Mouse (Mus musculus) urinary bladder, postnatal 10 days (tissue): ENCODE data around the gene Nhsl2.
A peak's percentile ranks its signal among the peaks of the same experiment; 100 is the strongest.

Source experiments
- DNase-seq: peaks from one replicate; pipeline ENCODE4 v3.0.0; 2022; ENCODE audit warnings: low spot score

The Nhsl2 gene

DNA sequence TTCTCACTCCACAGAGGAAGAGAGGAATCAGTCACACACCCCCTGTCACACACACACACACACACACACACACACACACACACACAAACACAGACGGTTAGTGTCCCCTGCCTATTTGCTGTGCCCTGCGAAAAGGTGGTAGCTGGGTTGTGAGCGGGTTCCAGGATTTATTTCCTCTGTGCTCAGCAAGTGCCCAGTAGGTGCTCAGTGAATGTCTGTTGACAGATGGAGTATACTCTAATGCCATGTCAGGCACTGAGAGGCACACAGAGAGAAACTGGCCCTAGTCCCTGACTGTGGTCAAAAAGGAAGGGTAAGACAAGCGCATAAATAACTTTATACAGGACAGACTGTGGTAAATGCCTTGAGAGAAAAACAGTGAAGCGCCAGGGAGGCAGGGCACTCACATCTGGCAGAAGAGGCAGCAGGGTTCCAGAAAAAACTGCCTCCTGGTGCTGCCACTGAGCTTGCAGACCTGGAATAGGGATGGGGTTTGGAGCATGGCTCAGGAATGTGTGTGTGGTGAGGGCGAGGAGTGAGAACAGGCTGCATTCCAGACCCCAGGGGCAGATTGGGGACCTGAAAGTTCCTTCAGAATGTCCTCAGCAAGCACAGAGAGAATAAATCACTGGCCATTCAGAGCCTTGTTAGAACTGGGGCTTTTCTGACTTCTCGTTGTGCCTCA is 52.8 kb downstream of the Nhsl2 start:
- DNase-seq, result no peak

DNA sequence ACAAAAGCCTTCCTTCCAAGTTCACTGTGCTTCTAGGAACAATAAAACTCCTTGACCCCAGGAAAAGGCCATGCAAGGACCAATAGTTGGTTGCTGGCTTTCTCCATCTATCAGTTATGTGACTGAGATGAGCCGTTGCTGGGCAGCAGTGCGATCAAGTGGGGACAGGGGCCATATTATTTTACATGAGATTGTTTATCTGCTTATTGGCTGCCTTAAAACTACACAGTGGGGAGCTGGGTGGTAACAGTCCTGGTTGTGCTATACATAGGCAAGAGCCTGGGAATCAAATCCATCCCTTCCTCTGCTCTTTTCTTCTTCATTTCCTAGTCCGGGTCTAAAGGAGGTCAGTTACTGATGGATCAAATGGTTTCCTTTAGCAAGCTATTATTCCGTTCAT is 53.4 kb downstream of the Nhsl2 start:
- no peak for DNase-seq

DNA sequence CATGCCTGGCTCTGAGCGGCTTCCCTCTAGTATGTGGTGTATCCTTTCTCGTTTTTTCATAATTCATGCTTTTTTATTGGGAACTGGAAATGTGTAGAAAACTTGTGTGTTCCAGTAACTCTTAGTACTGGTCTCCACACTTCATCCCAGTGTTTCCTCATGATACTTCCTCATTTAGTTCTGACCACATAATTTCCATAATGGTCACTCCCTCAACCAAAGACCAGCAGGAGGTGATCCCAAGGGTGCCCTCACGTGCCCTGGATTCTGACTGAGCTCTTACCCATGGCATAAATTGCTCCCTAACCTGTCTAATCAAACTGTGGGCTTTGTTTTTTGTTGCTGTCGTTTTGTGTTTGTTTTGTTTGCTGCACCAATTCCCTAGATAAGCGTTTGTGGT is 58.1 kb downstream of the Nhsl2 start:
- no peak for DNase-seq

DNA sequence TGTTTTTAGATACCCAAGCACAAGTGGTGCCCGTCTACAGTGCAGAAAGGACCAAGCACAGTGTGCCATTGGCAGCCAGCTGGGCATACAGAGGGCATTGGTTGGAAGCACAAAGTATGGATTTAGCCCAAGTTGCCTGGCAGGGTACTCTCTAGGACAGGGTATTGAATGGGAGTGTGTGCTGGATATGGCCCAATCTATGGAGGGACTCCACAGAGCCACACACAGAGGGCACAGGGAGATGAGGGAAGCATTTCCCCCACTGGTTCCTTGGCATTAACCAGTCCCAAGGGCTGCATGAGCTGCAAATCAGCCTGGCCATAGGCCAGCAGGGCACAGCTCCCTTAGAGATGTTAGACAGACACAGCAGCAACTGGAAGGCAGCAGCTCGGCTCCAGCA is 79.9 kb downstream of the Nhsl2 start:
- DNase-seq, result no peak

DNA sequence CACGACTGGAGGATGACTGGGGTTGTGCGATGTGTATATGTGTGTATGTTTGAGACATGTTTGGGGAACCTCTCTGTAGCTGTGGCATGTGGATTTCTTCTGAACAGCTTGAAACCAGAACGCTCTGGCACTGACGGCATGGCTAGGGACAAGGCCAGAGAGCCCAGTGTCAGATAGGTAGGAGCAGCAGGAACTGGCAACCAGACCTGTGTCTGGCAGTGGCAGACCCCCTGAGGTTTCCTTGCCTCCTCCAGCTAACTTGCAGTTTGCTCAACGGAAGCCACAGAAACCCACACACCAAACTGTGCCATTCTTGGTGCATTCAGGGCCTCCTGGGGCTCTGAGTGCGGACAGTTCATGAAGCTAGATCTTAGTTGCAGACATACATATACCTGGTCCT is 81.1 kb downstream of the Nhsl2 start:
- no peak for DNase-seq

DNA sequence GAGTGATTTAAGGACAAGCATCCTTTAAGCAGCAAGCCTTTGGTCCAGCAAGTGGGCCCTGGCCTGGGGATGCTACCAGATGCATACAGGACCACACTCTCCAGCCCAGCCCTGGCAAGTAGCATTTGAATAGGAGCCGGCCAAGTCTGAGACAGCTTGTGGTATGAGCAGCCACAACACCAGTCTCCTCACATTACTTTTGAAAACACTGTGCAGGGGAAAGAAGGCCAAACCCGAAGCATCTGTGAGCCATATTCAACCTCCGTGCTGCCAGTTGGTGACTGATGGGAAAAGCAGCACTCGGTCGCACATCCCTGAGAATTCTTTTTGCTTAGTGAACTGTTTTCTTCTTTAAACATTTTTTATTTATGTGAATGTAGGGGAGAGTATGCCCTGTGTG is 81.8 kb downstream of the Nhsl2 start:
- DNase-seq, result no peak

DNA sequence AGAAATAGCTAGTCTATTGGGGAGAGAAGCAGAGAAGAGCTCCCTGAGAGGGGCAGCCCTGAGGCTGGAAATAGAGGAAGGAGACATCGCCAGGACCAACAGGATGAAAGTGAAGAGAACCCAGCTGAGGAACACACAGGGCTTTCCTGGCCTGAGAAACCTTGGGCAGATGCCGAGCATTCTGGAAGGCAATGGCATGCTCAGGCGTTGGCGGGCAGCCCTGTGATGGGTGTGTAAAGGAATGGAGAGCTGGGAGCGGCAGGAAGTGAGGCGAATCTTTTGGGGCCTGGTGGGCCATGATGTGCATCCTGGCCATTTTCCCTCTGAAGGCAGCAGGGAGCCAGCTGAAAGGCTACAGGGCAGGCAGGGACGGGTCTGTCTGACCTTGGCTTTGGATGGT is 83.1 kb downstream of the Nhsl2 start:
- peak; percentile 10 for DNase-seq

DNA sequence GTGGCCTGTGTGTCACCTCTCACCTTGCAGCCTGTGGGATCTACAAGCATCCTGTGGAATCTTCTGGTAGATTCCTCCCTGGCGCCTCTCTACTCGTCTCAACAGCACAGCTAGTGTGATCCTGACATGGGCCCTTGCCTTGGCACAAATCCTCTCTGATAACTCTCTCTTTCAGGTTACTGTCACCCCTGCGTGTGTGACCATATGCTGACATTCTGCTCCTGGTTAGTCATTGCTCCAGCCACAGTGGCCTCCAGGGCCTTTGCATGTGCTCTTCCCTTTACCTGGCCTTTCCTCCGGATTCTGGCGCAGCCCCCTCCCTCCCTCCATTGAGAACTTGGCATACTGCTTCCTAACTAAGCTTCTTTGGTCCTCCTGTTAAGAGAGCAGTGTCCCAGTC is 84.2 kb downstream of the Nhsl2 start:
- DNase-seq, result no peak

DNA sequence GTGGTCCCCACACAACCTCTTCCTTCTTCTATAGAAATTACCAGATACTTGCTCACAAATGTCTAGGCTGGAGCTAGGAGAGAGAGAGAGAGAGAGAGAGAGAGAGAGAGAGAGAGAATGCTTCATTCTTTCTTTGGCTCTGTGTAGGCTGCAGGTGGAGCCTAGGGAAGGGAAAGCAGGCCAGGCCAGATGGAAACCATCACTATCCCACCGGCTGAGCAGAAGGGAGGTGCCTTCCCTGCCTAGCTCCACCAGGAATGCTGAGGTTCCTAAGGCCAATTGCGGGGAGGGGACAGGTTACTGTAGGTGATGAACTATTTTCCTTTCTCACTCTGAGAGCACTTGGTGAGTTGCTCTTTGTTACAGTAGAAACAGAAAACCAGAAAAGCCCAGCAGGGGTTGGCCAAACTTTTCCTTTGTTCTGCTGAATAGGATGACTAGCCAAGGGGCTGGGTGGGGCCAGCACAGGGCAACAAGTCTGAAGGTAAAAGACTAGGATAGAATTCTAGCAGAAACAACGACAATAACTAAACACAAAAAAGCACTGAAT is 86.2 kb downstream of the Nhsl2 start:
- no peak for DNase-seq

DNA sequence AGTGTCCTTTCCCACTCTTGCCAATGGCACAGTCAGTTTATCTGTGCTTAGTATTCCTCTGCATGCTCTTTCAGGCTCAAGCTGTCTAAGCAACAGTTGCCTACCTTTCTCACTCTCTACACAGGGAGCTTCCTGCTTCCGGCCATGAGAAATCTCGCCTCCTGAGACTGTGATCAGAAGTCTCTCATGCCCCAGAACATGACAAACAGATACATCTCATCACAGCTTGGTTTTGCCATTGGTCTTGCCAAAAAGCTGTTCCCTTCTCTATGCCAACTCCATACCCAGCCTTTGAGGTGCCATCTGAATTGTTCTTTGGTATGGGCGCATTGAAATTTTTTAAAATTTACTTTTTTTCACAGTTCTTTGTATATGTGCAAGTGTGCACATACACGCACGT is 90.3 kb downstream of the Nhsl2 start:
- DNase-seq, result no peak

DNA sequence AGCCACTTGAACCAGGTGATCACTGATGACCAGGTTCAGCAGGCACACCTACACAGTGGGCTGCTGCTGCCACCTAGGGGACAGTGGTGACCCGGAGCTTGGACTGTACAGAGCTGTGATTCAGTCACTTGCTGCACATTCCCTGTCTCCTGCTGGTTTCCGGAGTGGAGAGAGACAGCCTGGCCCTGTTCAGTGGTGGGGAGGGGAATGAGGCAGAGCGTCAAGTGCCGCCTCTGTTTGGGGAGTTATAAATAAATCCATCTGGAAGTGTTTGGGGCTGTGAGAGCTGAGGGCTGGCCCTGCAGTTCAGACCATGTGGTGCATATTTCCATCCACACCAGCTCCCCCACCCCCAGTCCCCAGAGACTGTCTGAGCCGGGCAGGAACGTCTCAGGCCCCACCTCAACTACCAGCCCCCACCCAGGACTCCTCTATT is 93.3 kb downstream of the Nhsl2 start:
- DNase-seq, result peak; percentile 17

DNA sequence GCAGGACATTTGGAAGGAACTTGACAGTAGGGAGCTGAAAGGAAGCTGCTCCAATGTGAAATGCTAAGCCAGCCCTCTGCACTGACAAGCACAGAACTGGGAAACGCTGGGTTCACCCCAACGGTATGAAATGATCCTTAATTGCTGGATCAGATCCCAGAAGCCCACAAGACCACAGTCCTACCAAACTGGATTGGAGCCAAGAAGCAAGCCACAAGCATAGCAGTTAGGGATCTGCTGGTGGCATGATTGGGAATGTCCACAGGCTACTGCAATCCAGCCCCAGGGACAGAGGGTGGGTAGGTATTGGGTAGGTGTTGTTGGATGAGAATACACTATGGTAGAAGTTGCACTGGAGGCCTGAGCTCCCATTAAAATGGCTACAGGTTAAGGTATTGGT is 94.6 kb downstream of the Nhsl2 start:
- DNase-seq, result no peak

DNA sequence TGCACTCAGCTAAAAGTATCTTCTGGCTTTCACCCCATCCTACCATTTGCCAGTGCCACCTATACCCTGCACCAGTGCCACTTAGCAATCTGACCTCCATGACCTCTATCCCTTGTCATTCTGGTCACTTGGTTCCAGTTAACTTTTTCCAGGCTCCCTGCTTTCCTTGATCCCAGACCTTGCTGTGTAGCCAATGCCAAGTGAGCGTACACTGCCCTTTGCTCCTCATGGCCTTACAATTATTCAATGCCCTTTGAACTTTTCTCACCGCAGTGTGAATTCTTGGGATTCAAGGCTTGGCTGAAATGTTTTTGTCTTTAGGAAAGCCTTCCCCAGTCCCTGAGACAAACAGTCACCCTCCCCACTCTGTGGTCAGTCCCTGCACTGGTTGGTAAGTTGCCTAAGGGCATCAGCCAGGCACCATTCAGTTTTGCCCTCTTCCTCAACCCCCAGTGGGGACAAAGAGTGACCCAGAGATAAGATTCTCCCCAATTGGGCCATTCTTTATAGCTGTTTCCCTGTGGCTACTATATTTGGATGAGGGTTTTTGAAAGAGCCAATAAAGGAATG is 95.7 kb downstream of the Nhsl2 start:
- no peak for DNase-seq

DNA sequence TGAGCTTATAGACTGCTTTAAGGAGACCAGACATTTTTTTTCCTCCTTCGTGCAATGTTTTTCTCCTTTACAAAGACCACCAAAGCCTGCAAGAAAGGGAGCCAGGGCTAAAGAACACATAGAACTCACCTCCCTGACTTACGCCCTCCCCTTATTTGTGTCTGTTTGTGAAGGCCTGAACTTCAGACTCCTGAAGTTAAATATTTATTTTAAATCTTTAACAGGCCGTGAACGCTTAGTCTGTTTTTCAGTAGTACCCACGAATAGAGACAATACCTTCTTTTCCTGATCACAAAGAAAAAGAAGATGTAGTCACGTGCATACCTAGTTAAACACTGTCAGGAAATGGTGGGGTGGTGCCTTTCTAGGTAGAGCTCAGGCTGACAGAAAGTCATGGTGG is 103.3 kb downstream of the Nhsl2 start:
- DNase-seq, result no peak

DNA sequence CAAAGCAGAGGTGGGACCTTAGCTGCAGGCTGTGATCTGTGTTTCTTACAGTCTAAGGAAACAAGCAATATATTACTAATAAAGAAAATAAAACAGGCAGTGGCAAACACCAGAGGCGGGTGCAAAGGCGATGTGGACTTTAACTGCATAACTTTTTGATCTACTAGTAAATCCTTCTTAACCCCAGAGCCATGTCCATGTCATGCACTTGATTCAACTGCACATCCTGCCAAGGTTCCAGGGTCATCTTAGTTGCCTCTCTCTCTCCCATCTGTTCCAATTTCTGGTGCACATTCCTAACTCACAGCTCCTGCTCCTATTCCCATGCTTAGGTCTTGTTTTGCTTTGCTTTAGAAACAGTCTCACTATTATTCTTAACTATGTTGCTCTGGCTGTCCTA is 104.1 kb downstream of the Nhsl2 start:
- DNase-seq, result no peak

DNA sequence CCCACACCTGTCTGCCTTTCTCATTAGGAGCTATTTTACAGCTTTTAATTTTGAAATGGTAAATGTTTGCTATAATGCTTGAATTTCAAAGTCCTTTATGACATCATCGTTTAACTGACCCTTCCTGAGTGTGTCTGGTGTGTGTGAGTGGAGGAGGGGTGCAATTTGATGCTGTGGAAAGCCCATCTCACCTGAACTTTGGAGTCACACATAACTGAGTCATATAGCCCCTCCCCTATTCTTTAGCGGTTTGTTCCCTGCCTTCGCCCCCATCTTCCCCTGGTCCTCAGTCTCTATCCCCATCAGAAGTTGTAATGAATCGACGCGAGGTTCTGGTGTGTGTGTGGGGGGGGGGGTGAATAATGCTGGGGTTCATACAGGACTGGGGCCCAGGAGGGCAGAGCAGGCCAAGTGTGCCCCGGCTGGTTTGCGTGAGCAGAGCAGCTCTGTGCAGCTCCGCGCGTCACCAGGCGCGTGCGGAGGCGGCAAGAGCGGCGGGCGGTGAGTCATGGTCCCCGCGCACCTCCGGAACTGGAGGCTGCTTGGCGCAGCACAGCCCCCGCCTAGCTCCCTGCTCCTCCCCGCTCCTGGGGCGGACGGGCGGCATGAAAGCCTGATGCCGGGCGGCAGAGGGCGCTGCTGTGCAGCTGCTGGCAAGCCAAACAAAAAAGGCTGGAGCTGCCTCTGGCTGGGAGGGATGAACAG is 104.8 kb downstream of the Nhsl2 start:
- DNase-seq, result peak; percentile 58

DNA sequence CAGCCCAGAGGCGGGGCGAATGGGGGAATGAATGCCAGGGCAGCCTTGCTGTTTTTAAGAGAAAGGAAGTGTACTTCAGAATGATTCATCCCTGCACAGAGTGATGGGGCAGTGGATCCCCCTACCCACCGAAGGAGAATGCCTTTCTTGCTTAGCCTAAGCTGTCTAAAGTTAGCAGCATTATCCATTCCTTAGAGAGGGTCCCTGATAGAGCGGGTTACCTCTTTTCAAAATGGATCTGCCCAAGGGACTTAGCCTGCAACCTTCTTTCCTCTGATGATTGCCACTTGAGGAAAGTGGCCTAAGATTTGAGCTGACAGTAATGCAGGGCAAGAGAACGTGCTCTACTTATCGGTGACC is 105.3 kb downstream of the Nhsl2 start:
- DNase-seq, result no peak

DNA sequence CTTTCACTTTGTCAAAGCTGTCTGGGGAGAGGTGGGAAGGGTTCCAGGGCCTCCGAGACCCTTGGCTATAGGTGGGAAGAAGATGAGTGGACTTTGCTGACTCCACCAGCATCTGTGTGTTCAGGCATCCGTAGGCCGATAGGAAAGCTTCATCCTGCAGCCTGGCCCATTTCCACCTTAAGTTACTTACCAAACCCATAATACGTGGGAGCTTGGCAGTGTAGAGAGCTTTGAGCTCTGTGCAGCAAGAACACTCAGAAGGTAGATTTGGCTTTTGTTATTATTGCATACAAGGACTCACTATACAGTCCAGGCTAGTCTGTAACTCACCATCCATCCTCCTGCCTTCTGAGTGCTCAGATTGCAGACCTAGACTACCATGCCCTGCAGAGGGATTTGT is 112.7 kb downstream of the Nhsl2 start:
- no peak for DNase-seq

DNA sequence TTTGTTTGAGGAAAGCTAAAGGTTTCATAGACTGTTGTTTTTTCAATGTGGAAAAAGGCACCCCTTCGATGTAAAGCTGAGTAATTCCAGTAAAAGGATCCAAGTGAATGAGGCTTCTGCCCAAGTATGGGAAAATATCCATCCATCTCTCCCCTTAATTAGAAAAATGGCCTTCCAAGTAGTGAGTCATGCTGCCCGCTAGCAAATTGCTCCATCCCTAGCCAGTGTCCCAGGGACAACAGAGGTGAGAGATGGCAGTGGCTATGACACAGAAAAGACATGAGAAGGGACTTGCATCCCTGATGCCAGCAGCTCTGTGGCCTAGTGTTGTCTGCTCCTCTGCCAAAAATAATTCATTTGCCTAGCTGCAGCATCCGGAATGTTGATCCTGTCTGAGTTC is 114.5 kb downstream of the Nhsl2 start:
- no peak for DNase-seq

DNA sequence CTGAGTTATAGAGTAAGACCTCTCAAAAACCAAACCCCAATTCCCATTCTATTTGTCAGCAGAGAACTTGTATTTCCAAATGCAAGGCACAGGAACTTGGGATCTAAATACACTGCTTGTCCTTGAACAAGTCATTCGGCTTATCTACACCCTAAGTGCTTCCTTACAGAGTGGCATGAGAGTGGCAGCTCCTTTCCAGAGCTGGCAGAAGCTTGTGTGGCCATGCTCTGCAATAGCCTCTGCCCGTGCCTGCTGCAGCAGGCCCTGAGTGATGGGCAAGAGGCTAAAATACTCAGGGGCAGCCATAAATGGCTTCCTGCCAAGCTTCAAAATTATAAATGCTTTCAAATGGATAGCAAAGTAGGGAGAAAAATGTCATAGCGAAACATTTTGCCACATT is 123.8 kb downstream of the Nhsl2 start:
- DNase-seq, result no peak

DNA sequence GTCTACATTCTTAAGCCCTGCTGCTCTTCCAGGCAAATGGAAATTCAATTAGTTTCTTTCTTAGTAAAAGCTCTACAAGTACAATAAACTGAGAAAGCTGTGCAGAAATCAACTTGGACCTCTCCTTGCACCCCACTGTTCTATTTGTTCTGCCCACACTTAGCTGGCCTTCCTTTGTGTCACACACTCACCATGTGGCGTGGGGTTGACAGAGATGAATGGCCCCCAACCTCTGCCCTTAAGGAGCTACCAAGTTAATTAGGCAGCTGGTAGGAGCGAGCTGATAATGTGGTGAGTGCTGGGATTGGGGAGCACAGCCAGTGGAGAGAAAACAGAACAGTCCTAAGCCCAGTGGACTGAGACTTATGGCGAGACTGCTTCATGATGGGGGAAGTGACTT is 127.7 kb downstream of the Nhsl2 start:
- DNase-seq, result no peak

DNA sequence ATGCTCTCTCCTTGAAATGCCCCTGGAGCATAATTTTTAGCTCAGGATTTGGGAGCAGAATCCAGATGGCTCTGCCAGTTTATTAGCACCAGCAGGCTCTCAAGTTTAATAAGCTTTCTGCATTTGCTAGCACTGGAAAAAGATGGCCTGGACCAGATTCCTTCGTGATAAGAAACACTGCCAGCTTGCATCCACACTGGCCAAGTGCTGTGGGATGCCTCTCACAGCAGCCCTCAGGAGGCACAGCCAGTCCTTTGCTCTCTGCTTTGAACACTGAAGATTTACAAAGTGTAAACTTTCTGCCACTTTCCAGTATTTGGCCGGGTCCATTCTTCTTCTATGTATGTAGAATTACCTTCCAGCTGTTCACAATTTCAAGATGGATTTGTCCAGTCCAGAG is 129.7 kb downstream of the Nhsl2 start:
- no peak for DNase-seq

DNA sequence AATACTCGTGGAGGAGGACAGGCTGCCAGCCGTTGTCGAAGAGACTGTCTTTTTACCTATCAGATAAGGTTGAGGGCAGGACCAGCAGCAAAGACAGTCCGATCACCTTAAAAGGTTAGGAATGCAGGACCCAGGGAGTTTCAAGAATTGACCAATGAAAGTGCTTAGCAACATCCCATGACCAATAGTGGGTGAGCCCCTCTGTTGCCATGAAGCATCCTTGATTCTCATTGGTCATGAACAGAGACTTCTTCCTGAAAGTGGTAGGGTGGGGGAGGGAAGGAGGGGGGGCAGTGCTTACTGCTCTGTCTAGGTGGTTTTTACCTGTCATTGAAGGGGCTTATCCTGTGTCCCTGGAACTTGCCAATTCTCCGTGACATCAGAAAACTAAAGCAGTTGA is 130.1 kb downstream of the Nhsl2 start:
- no peak for DNase-seq

DNA sequence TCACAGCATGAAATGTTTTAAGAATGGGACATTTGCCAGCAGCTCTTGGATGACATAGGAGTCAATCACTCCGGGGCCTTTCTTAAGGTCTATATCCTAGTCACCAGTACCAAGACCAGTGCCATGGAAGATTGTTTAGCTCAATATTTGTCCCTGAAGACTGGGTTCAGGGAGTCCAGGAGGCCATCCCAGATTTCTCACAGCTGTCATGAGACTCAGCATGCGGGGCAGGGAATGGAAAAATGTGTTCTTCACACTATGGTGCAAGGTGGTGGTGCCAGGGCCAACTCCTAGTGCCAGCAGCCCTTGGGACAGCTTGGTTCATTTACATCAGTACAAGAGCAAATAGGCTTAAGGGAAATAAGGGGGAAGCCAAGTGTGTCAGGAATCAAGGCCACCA is 131.4 kb downstream of the Nhsl2 start:
- DNase-seq, result no peak
